Mouse (Mus musculus): Measurements from ENCODE around the gene Asb17.
A peak's percentile ranks its signal among the peaks of the same experiment; 100 is the strongest.
"Not testable (repeated sequence)": the region's sequence is repeated elsewhere in the genome, so short reads cannot be mapped to it uniquely, and the experiment has no call there.

The Asb17 gene

DNA sequence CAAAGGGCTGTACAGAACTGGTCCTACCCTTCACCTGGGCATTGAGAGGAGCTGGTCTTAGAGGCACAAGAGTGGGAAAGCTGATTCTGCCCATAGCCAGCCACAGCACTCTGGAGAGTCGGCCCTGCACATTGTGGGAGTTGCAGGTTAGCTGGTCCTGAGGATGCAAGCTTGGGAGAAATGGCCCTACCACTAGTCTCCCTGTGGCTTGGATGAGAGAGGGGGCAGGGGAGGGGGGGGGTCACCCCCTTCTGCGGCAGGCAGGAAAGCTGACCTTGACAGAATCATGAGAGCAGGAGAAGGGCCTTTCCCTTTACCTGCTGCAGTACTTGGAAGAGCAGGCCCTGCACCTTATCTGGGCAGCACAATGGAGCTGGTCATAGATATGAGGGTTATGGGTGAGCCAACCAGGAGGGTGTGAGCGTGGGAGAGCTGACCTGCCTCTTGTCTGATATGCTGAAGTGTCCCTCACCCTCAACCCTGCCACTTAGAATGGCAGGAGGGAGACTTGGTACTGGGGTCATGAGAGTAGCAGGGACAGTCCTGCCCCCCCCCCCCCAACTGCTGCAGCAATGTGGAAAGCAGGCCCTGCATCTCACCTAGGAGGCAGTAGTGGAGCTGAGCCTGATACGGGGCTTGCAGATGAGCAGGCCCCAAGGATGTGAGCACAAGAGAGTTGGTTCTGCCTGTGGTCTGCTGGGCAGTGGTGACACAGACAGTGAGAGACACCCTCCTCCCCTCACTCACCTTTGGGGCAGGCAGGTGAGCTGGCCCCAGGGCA, 11.9 kb upstream of the Asb17 start:
- DNase-seq (ENCODE audit: low spot score) = no peak

GRCm38 (mm10) chr3:153832654-153832945, 11.4 kb upstream of the Asb17 start:
- DNase-seq (ENCODE audit: low spot score) = no peak

- DNase-seq (ENCODE audit: low spot score) = no peak
These were observed 9.9 kb upstream of the Asb17 start for GRCm38 (mm10) chr3:153834071-153834470.

GRCm38 (mm10) chr3:153835455-153836086, 8.4 kb upstream of the Asb17 start:
- peak; percentile 83 for DNase-seq (ENCODE audit: low spot score)

GRCm38 (mm10) chr3:153836316-153836715, 7.7 kb upstream of the Asb17 start:
- DNase-seq (ENCODE audit: low spot score) = no peak

- no peak for DNase-seq (ENCODE audit: low spot score)
These were observed 6.4 kb upstream of the Asb17 start for GRCm38 (mm10) chr3:153837593-153837992.

- no peak for DNase-seq (ENCODE audit: low spot score)
These were observed 748 bp downstream of the Asb17 start for GRCm38 (mm10) chr3:153844757-153845156.

GRCm38 (mm10) chr3:153845500-153845899, 1.5 kb downstream of the Asb17 start:
- no peak for DNase-seq (ENCODE audit: low spot score)

- no peak for DNase-seq (ENCODE audit: low spot score)
These were observed 2.1 kb downstream of the Asb17 start for GRCm38 (mm10) chr3:153846109-153846508.

DNA sequence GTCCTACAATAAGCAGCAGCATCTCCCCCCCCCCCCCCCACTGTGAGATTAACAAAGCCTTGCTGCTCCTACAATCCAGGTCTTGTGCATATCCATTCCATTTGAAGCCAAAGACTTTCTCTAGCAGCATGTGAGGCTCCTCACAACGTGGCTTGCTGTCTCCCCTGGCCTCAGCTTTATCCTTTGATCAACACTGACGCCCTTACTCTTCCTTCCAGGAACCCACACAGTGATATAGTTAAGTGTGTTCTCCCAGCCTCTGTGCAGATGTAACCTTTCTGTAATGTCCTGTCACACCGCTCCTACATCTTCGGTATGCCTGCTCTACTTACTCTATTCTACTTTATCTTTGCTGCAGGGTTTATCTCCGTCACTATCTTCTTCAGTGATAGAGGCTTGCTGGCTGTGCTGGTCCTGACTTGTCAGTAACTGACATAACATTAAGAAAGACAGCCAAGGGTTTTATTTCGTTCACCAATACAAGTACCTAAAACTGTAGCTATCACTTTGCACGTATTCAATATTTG, 3.3 kb downstream of the Asb17 start:
- DNase-seq (ENCODE audit: low spot score) = no peak

- peak; percentile 59 for DNase-seq (ENCODE audit: low spot score)
These were observed 5.5 kb downstream of the Asb17 start for GRCm38 (mm10) chr3:153849368-153850015.

DNA sequence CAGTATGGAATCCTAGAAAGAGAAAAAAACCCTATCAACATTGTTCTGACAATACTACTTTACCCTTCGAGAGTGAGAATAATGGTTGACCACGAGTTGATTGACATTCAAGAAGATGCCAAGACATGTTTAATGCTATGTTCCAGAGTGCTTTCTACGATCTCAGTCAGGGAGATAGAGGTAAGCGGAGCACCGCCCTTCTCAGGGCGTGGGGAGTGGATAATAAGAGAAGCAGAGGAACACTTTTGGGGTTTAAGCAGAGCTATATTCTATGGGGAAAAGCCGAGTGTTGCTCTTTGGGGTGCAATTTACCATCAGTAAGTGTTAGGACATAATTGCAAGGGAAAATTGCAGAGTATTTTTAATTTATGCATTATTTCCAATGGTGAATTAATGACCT, 6.8 kb downstream of the Asb17 start:
- no peak for DNase-seq (ENCODE audit: low spot score)

GRCm38 (mm10) chr3:153852266-153852665, 8.3 kb downstream of the Asb17 start:
- no peak for DNase-seq (ENCODE audit: low spot score)

- DNase-seq (ENCODE audit: low spot score) = no peak
These were observed 14.5 kb downstream of the Asb17 start for GRCm38 (mm10) chr3:153858350-153859001.

- not testable (repeated sequence) for DNase-seq (ENCODE audit: low spot score)
These were observed 16.4 kb downstream of the Asb17 start for GRCm38 (mm10) chr3:153860392-153860791.

DNA sequence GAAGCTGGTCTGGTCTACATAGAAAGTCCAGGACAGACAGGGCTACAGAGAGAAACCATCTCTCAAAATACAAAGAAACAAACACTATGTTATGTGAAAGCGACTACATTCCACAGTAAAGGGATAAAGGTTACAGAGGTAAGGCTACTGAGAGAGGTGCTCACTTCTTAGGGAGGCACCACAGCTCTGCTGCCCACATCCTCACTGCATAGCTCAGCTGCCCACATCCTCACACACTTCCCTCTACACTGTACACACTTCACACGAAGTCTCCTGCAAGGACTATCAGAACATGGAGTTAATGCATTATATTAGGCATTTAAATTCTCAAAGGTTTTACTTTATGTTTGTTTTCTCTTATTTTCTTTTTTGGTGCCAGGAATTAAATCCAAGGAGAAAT, 19.8 kb downstream of the Asb17 start:
- DNase-seq (ENCODE audit: low spot score) = no peak

DNA sequence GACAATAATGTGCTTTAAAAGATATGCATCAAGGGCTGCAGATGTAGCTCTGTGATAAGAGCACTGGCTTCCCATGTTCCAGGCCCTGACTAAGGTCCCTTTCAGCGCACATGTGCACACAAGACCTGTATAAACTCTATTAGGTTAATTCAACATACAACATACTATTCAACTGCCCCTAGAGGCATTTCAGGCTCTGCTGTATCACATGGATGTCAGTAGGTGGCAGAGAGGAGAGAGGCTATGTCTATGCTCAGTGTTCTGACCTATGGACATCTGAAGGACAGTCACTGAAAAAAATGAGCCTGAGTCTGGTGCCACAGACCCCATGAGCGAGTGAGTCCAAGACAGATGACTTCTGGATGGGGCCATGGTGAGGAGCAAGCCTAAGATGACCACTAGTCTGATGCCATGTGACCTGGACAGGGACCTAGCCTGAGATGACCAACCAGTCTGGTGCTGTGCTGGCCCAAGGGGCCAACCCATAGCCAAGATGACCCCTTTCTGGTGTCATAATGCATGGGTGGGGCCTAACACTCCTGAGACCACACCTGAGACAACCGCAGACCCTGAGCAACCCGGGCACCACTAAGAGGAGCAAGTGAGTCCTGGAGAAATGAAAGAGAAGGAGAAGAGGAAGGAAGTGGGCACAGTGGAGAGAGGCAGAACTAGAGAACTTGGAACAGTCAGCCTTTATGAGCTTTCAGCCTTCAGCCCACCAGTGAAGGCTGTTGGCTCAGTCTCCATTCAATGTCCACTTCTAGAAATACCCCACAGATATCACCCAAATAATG, 20.8 kb downstream of the Asb17 start:
- DNase-seq (ENCODE audit: low spot score) = no peak

GRCm38 (mm10) chr3:153867149-153868136, 23.4 kb downstream of the Asb17 start:
- no peak for DNase-seq (ENCODE audit: low spot score)

GRCm38 (mm10) chr3:153871396-153871795, 27.4 kb downstream of the Asb17 start:
- no peak for DNase-seq (ENCODE audit: low spot score)

DNA sequence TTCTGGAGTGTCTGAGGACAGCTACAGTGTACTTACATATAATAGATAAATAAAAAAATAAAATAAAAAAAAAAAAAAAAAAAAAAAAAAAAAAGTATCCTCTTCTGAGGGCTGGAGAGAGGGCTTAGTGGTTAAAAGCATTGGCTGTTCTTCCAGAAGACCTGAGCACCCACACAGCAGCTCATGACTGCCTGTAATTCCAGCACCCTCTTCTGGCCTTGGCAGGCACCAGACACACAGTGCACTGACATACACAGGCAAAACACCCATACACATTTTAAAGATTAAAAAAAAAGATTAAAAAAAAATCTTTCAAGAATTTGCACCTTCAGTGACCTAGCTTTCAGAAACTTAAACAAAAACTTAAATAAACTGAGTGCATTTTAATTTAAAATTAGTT, 42.3 kb downstream of the Asb17 start:
- DNase-seq (ENCODE audit: low spot score) = no peak

- DNase-seq (ENCODE audit: low spot score) = no peak
These were observed 44.1 kb downstream of the Asb17 start for GRCm38 (mm10) chr3:153888141-153888540.

Data from embryo, embryonic 10 days (tissue).